Mouse (Mus musculus) heart, postnatal 25 days (tissue): ENCODE measurements around the gene Nkx2-1. TPM values are rescaled to one million over a fixed set of nuclear protein-coding genes. Genes with fewer than 3 reads are reported as not detected.
"Not testable (repeated sequence)": the region's sequence is repeated elsewhere in the genome, so short reads cannot be mapped to it uniquely, and the experiment has no call there.

Source experiments
- DNase-seq: peaks from one replicate; pipeline ENCODE4 v3.0.0; 2022; ENCODE audit warnings: low spot score
- intact Hi-C: fragments of 180-260 bp; cut with DNase I; formaldehyde crosslinking; loops from one replicate; pipeline ENCODE4 v1.15.1; 2025
- total RNA-seq, 2 experiments: library from RNA; stranded (reverse); gene quantifications; 2 replicates each; pipeline ENCODE4 v1.2.3; 2021

Nkx2-1 gene
- total RNA-seq, 2 experiments from 2014 or later, result 0.11 TPM; not detected in 1

GRCm38 (mm10) chr12:56525219-56525797 lies 11.4 kb downstream of the Nkx2-1 start:
- not testable (repeated sequence) for DNase-seq
- intact Hi-C loops, result loop anchor here (10.0 kb wide), 2 partner anchors 471 to 1019 kb away; partner anchors contain the start of gene Foxa1

- DNase-seq, result no peak
- intact Hi-C loops, result loop anchor here (10.0 kb wide), 2 partner anchors 469 to 1021 kb away; partner anchors contain the start of gene Foxa1
Measured at GRCm38 (mm10) chr12:56524201-56524600, 12.5 kb downstream of the Nkx2-1 start.

- intact Hi-C loops, result loop anchor here (10.0 kb wide), 2 partner anchors 467 to 1023 kb away; partner anchors contain the start of gene Foxa1
- DNase-seq, result no peak
Measured at GRCm38 (mm10) chr12:56522191-56522590, 14.5 kb downstream of the Nkx2-1 start.

GRCm38 (mm10) chr12:56521106-56521840 lies 15.4 kb downstream of the Nkx2-1 start:
- intact Hi-C loops, result loop anchor here (10.0 kb wide), 2 partner anchors 466 to 1024 kb away; partner anchors contain the start of gene Foxa1

GRCm38 (mm10) chr12:56520396-56521105 lies 16.2 kb downstream of the Nkx2-1 start:
- intact Hi-C loops, result loop anchor here (10.0 kb wide), 2 partner anchors 466 to 1024 kb away; partner anchors contain the start of gene Foxa1
- no peak for DNase-seq

More at GRCm38 (mm10) chr12:56521106-56521840, 15.4 kb downstream of the Nkx2-1 start:
- no peak for DNase-seq

- intact Hi-C loops, result loop anchor here (10.0 kb wide), 2 partner anchors 465 to 1025 kb away; partner anchors contain the start of gene Foxa1
- DNase-seq, result no peak
Measured at GRCm38 (mm10) chr12:56519738-56520191, 16.9 kb downstream of the Nkx2-1 start.

- no peak for DNase-seq
- intact Hi-C loops, result no loop called here
Measured at GRCm38 (mm10) chr12:56519071-56519737, 17.5 kb downstream of the Nkx2-1 start.

- intact Hi-C loops, result no loop called here
- no peak for DNase-seq
Measured at GRCm38 (mm10) chr12:56518221-56518620, 18.5 kb downstream of the Nkx2-1 start.

GRCm38 (mm10) chr12:56514831-56515230 lies 21.9 kb downstream of the Nkx2-1 start:
- intact Hi-C loops, result no loop called here
- DNase-seq, result no peak

- DNase-seq, result no peak
- intact Hi-C loops, result no loop called here
Measured at GRCm38 (mm10) chr12:56508413-56508812, 28.3 kb downstream of the Nkx2-1 start.

- intact Hi-C loops, result no loop called here
- DNase-seq, result no peak
Measured at GRCm38 (mm10) chr12:56487046-56487445, 49.7 kb downstream of the Nkx2-1 start.

- DNase-seq, result no peak
- intact Hi-C loops, result no loop called here
Measured at GRCm38 (mm10) chr12:56482606-56483005, 54.1 kb downstream of the Nkx2-1 start.

Other genes starting within 250 kb of the Nkx2-1 start
- gene Mbip, start 191.0 kb downstream of the Nkx2-1 start, total RNA-seq, result 1 to 10 TPM; 6.5 to 7.8 TPM
- not detected for gene Nkx2-9, start 76.4 kb upstream of the Nkx2-1 start, total RNA-seq
- under 1 TPM; 0.16 to 0.22 TPM for gene Pax9, start 154.9 kb upstream of the Nkx2-1 start, total RNA-seq